Mouse (Mus musculus) liver, embryonic 13.5 days (tissue): ENCODE measurements around the gene Acap1. TPM values are rescaled to one million over a fixed set of nuclear protein-coding genes. Genes with fewer than 3 reads are reported as not detected.
A peak's percentile ranks its signal among the peaks of the same experiment; 100 is the strongest.
"Not testable (repeated sequence)": the region's sequence is repeated elsewhere in the genome, so short reads cannot be mapped to it uniquely, and the experiment has no call there.

Experiments
- ATAC-seq: fragments of 200-750 bp; cut with Nextera tagmentation; 2 replicates; pipeline ENCODE4 v1.8.0; 2017; ENCODE audit warnings: low read depth, mild to moderate bottlenecking, moderate number of reproducible peaks, moderate library complexity
- DNase-seq: peaks from one replicate; pipeline ENCODE4 v3.0.0; 2022
- H3K27ac ChIP-seq: fragments of 300-500 bp; sonication (generic); 2 replicates; pipeline ENCODE4 v1.5.1; 2015; ENCODE audit warnings: moderate library complexity, mild to moderate bottlenecking, inconsistent platforms
- H3K27me3 ChIP-seq: fragments of 300-500 bp; sonication (generic); 2 replicates; pipeline ENCODE4 v1.6.1; 2015; ENCODE audit warnings: mild to moderate bottlenecking, inconsistent platforms
- H3K36me3 ChIP-seq: fragments of 300-500 bp; sonication (generic); 2 replicates; pipeline ENCODE4 v1.6.1; 2015; ENCODE audit warnings: mild to moderate bottlenecking, inconsistent platforms
- H3K4me1 ChIP-seq: fragments of 300-500 bp; sonication (generic); replicated peaks from 2 replicates; pipeline ENCODE4 v1.6.1; 2015; ENCODE audit warnings: inconsistent platforms
- H3K4me2 ChIP-seq: fragments of 300-500 bp; sonication (generic); 2 replicates; pipeline ENCODE4 v1.6.1; 2015; ENCODE audit warnings: inconsistent platforms, mild to moderate bottlenecking, moderate library complexity
- H3K4me3 ChIP-seq: fragments of 300-500 bp; sonication (generic); replicated peaks from 2 replicates; pipeline ENCODE4 v1.5.1; 2015; ENCODE audit warnings: mild to moderate bottlenecking, inconsistent platforms
- H3K9ac ChIP-seq: fragments of 300-500 bp; sonication (generic); 2 replicates; pipeline ENCODE4 v1.6.1; 2015; ENCODE audit warnings: mild to moderate bottlenecking, inconsistent platforms
- H3K9me3 ChIP-seq: fragments of 300-500 bp; sonication (generic); replicated peaks from 2 replicates; pipeline ENCODE4 v1.6.1; 2016; ENCODE audit warnings: inconsistent platforms
- WGBS: fragments of 180-500 bp; shearing (Covaris S2); methylation state at CpG from one replicate; pipeline ENCODE4 v1.1.7; 2015; ENCODE audit not compliant: insufficient replicate concordance; 5-methylcytosine and 5-hydroxymethylcytosine counted together
- polyA plus RNA-seq: library from polyadenylated mRNA; unstranded; fragments of >200 nt; fragmentation: Nextera tagmentation; extraction: Ambion mirVana; gene quantifications from 2 replicates; pipeline ENCODE4 v1.2.1, GENCODE M21; 2015

Acap1 gene
- polyA plus RNA-seq, 1 experiment from 2014 or later, result 4.4 TPM

- DNase-seq (peak; percentile 23), ATAC-seq (peak; percentile 4; the same call in 1 of the 2 replicates)
- H3K9ac ChIP-seq, result peak overlapping the region; percentile 99
- H3K27me3 ChIP-seq, result no peaks in the 10 kb centered on the region
- peak overlapping the region; percentile 99 for H3K27ac ChIP-seq
- H3K9me3 ChIP-seq, result no peaks in the 10 kb centered on the region
- peak overlapping the region; percentile 98 for H3K4me2 ChIP-seq
- H3K4me1 ChIP-seq, result peaks cover 65% of the 10 kb centered on the region
- under 1% methylated on average over 58 of the region's 65 CpGs for WGBS
- peaks cover 41% of the 10 kb centered on the region for H3K36me3 ChIP-seq
- peak overlapping the region; percentile 91 for H3K4me3 ChIP-seq
Observed at GRCm38 (mm10) chr11:69920266-69921031, 25.1 kb upstream of the Acap1 start.

GRCm38 (mm10) chr11:69919661-69920265 is 24.4 kb upstream of the Acap1 start:
- ATAC-seq (peak; percentile 47), DNase-seq (peak; percentile 87)
- no peaks in the 10 kb centered on the region for H3K27me3 ChIP-seq
- peaks cover 72% of the 10 kb centered on the region for H3K4me1 ChIP-seq
- peak overlapping the region; percentile 98 for H3K4me2 ChIP-seq
- no peaks in the 10 kb centered on the region for H3K9me3 ChIP-seq
- H3K36me3 ChIP-seq, result peaks cover 47% of the 10 kb centered on the region
- peak overlapping the region; percentile 91 for H3K4me3 ChIP-seq
- H3K9ac ChIP-seq, result peak overlapping the region; percentile 99
- H3K27ac ChIP-seq, result peak overlapping the region; percentile 99
- WGBS, result under 1% methylated on average over 17 of the region's 17 CpGs

- Histone ChIP-seq H3K9ac (peak overlapping the region; percentile 99), H3K36me3 (peaks cover 50% of the 10 kb centered on the region), H3K4me1 (peaks cover 72% of the 10 kb centered on the region), H3K4me2 (peak overlapping the region; percentile 98), H3K27me3 (no peaks in the 10 kb centered on the region), H3K4me3 (peak overlapping the region; percentile 91), H3K9me3 (no peaks in the 10 kb centered on the region), H3K27ac (peak overlapping the region; percentile 99)
- DNase-seq (no peak), ATAC-seq (no peak)
- 43% methylated on average over 9 of the region's 9 CpGs for WGBS
Observed at GRCm38 (mm10) chr11:69919053-69919452, 23.7 kb upstream of the Acap1 start.

GRCm38 (mm10) chr11:69918118-69918517 is 22.8 kb upstream of the Acap1 start:
- H3K9ac ChIP-seq, result peak overlapping the region; percentile 99
- WGBS, result 71% methylated on average over 5 of the region's 5 CpGs
- H3K36me3 ChIP-seq, result peaks cover 54% of the 10 kb centered on the region
- ATAC-seq, result no peak
- peak overlapping the region; percentile 91 for H3K4me3 ChIP-seq
- peak overlapping the region; percentile 99 for H3K27ac ChIP-seq
- no peaks in the 10 kb centered on the region for H3K27me3 ChIP-seq
- DNase-seq, result no peak
- H3K4me2 ChIP-seq, result peak overlapping the region; percentile 98
- H3K4me1 ChIP-seq, result peaks cover 68% of the 10 kb centered on the region
- no peaks in the 10 kb centered on the region for H3K9me3 ChIP-seq

GRCm38 (mm10) chr11:69917379-69917948 is 22.1 kb upstream of the Acap1 start:
- Histone ChIP-seq H3K27ac (peak overlapping the region; percentile 99), H3K4me2 (peak overlapping the region; percentile 98), H3K9me3 (no peaks in the 10 kb centered on the region), H3K4me3 (peak overlapping the region; percentile 91), H3K36me3 (peaks cover 60% of the 10 kb centered on the region), H3K9ac (peak overlapping the region; percentile 99), H3K4me1 (peaks cover 68% of the 10 kb centered on the region), H3K27me3 (no peaks in the 10 kb centered on the region)
- WGBS, result 61% methylated on average over 8 of the region's 8 CpGs
- DNase-seq (no peak), ATAC-seq (no peak)

- H3K36me3 ChIP-seq, result peaks cover 67% of the 10 kb centered on the region
- peak overlapping the region; percentile 91 for H3K4me3 ChIP-seq
- not testable (repeated sequence) for H3K9me3 ChIP-seq, DNase-seq, ATAC-seq, H3K27me3 ChIP-seq
- peak overlapping the region; percentile 98 for H3K4me2 ChIP-seq
- H3K9ac ChIP-seq, result peak overlapping the region; percentile 99
- 20% methylated on average over 7 of the region's 7 CpGs for WGBS
- peaks cover 62% of the 10 kb centered on the region for H3K4me1 ChIP-seq
- H3K27ac ChIP-seq, result peak overlapping the region; percentile 99
Observed at GRCm38 (mm10) chr11:69916652-69917378, 21.5 kb upstream of the Acap1 start.

GRCm38 (mm10) chr11:69915667-69916627 is 20.6 kb upstream of the Acap1 start:
- H3K4me3 ChIP-seq, result peak overlapping the region; percentile 91
- DNase-seq (peak; percentile 83), ATAC-seq (peak; percentile 70)
- H3K36me3 ChIP-seq, result peaks cover 75% of the 10 kb centered on the region
- 16% methylated on average over 5 of the region's 5 CpGs for WGBS
- H3K4me2 ChIP-seq, result peak overlapping the region; percentile 98
- H3K27ac ChIP-seq, result peak overlapping the region; percentile 99
- H3K27me3 ChIP-seq, result no peaks in the 10 kb centered on the region
- H3K9me3 ChIP-seq, result no peaks in the 10 kb centered on the region
- H3K4me1 ChIP-seq, result peaks cover 62% of the 10 kb centered on the region
- H3K9ac ChIP-seq, result peak overlapping the region; percentile 99

- Histone ChIP-seq H3K4me2 (peak overlapping the region; percentile 98), H3K9ac (peak overlapping the region; percentile 99), H3K27me3 (no peaks in the 10 kb centered on the region), H3K27ac (peak overlapping the region; percentile 99), H3K9me3 (no peaks in the 10 kb centered on the region), H3K4me1 (peaks cover 62% of the 10 kb centered on the region), H3K36me3 (peaks cover 85% of the 10 kb centered on the region), H3K4me3 (peak overlapping the region; percentile 91)
- ATAC-seq, result no peak
- no peak for DNase-seq
- 20% methylated on average over 9 of the region's 9 CpGs for WGBS
Observed at GRCm38 (mm10) chr11:69914917-69915430, 19.6 kb upstream of the Acap1 start.

GRCm38 (mm10) chr11:69914372-69914764 is 19.0 kb upstream of the Acap1 start:
- peak overlapping the region; percentile 99 for H3K27ac ChIP-seq
- H3K4me3 ChIP-seq, result peak overlapping the region; percentile 91
- peak overlapping the region; percentile 98 for H3K4me2 ChIP-seq
- DNase-seq, result no peak
- no peaks in the 10 kb centered on the region for H3K27me3 ChIP-seq
- WGBS, result 1% methylated on average over 17 of the region's 17 CpGs
- ATAC-seq, result no peak; the same call in 1 of the 2 replicates
- H3K36me3 ChIP-seq, result peaks cover 90% of the 10 kb centered on the region
- peak overlapping the region; percentile 99 for H3K9ac ChIP-seq
- no peaks in the 10 kb centered on the region for H3K9me3 ChIP-seq
- H3K4me1 ChIP-seq, result peaks cover 60% of the 10 kb centered on the region
